Mouse (Mus musculus): ENCODE data around the gene Trim30c.
"Not testable (repeated sequence)": the region's sequence is repeated elsewhere in the genome, so short reads cannot be mapped to it uniquely, and the experiment has no call there.

Trim30c gene

DNA sequence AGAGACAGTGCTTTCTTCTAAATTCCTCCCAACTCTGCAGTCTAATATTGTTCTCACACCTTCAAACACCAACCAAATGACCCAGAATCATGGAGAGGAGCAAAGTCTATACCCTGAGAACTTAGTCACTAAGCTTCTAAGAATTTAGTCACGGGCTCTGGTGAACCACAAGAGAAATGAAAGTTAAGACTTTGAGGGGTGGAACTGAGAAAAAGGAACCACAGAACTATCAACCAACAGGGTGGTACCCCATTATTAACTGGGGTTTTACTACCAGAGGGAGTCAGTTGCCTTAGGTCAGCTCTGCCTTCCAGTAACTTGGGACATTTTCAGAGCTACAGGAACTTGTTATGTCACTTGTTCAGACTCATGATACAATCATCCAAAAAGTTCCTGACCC lies at the start of gene Trim30c:
Trim30c (minus strand) TSS at position 140 of the 400 bp plus-strand sequence.
- DNase-seq (ENCODE audit: low read depth, low spot score): no peak

DNA sequence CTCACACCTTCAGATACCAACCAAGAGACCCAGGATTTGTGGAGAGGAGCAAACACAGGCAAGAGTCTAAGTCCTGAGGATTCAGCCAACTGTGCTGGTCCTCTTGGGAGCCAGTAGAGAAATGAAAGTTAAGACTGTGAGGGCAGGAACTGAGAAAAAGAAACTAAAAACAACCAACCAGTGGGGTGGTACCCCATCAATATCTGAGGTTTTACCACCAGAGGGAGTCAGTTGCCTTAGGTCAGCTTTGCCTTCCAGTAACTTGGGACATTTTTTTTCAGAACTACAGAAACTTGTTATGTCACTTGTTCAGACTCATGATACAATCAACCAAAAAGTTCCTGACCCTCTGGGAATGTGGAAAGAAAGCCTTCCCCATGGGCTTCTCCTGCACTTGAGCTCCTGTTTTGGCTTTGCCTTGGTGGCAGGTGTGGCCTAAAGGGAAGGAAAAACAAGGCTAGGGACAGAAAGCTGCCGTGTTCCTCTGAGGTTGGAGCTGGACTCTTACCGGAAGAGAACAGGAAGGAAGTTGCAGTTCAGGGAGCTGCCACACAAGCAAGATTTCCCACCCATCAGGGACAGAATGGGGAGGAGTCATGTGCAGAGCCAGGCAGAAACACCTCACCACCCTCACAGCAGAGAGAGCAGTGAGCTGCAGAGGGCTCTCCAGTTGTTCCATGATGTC lies 45.5 kb upstream of the Trim30c start:
- DNase-seq (ENCODE audit: low read depth, low spot score): no peak

DNA sequence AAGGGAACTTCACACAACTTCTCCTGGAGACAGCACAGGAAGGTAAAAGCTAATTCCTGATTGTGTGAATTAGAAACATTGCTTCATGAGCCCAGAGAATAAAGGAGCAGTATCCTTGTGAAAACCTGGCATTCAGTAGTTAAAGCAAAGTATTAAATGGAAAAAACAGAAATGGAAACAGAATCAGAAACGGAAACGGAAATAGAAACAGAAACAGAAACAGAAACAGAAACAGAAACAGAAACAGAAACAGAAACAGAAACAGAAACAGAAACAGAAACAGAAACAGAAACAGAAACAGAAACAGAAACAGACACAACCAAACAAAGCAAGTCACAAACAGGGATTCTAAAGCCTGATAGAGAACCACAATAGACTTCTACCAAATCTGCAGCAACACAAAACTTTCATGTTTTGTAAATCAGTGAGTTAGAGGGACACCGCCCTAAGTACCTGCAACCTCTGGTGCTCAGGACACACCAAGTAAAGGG lies 3.9 kb upstream of the Trim30c start:
- no peak for DNase-seq (ENCODE audit: low read depth, low spot score)

DNA sequence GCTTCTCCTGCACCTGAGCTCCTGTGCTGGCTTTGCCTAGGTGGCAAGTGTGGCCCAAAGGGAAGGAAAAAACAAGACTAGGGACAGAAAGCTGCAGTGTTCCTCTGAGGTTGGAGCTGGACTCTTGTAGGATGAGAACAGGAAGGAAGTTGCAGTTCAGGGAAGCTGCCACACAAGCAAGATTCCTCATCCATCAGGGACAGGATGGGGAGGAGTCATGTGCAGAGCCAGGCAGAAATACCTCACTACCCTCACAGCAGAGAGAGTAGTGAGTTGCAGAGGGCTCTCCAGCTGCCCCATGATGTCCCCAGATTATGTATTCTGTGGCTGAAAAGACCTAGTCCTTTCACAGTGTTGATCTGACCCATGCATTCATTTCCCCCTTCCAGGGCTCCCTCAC lies 503 bp upstream of the Trim30c start:
- no peak for DNase-seq (ENCODE audit: low read depth, low spot score)

DNA sequence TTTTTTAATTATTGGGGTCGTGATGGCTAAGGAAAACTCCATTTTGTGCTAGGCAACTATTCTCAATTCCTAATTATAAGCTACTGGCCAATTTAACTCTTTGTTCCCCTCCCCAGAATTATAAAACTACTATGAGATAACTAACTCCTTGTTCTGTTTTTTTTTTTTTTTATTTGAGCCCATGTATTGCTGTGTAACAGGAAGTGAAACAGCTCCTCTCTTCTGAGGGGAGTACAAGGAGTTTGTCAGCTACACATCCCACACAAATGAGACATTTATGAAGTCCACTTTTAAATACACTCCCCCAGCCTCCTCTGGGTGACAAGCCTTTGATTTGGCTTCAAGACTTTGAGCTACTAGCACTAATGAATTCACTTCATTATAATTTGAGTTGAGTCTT lies 2.1 kb downstream of the Trim30c start:
- no peak for DNase-seq (ENCODE audit: low read depth, low spot score)

DNA sequence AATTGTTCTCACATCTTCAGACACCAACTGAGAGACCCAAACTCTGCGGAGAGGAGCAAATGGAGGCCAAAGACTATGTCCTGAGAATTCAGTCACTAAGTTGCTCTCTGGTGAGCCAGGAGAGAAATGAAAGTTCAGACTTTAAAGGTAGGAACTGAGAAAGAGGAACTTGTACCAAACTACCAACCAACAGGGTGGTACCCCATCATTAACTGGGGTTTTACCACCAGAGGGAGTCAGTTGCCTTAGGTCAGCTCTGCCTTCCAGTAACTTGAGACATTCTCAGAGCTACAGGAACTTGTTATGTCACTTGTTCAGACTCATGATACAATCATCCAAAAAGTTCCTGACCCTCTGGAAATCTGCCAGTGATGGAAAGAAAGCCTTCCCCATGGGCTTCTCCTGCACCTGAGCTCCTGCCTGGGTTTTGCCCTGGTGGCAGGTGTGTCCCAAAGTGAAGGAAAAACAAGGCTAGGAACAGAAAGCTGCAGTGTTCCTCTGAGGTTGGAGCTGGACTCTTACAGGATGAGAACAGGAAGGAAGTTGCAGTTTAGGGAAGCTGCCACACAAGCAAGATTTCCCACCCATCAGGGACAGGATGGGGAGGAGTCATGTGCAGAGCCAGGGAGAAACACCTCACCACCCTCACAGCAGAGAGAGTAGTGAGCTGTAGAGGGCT lies 30.8 kb downstream of the Trim30c start, which contains the start of gene Trim30b:
Trim30b (minus strand) TSS at position 149 of the 679 bp plus-strand sequence.
- DNase-seq (ENCODE audit: low read depth, low spot score): no peak

DNA sequence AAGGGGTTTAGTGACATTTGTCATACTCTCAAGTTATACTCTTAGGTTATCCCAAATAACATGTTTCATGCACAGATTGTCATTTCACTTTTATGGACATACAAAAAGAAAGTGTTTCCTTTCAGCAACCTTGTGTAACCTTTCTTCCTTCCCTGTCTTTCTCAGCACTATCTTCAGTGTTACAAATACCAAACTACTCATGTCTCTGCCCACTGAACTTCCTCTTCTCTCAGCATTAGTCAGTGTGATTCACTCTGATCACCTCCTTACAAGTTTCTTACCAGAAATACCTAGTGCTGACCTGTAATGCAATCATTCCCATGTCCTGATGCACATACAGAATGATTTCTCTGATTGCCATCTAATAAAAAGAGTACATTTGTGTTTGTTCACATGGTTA lies 34.3 kb downstream of the Trim30c start:
- DNase-seq (ENCODE audit: low read depth, low spot score): no peak

DNA sequence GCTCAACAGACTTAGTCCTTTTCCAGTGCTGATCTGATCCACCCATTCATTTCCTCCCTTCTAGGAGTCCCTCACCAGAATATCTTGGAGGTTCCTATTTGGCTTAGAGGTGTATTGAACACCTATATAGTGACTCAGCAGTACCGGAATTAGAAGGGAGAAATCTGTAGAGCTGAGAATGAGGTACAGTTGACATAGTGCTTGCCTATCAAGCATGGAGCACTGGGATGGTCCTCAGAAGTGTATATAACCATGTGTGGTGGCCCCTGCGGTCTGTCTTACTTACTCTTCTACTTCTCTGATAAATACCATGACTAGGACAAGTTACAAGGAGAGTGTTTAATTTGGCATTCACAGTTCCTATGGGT lies 47.1 kb downstream of the Trim30c start:
- no peak for DNase-seq (ENCODE audit: low read depth, low spot score)

DNA sequence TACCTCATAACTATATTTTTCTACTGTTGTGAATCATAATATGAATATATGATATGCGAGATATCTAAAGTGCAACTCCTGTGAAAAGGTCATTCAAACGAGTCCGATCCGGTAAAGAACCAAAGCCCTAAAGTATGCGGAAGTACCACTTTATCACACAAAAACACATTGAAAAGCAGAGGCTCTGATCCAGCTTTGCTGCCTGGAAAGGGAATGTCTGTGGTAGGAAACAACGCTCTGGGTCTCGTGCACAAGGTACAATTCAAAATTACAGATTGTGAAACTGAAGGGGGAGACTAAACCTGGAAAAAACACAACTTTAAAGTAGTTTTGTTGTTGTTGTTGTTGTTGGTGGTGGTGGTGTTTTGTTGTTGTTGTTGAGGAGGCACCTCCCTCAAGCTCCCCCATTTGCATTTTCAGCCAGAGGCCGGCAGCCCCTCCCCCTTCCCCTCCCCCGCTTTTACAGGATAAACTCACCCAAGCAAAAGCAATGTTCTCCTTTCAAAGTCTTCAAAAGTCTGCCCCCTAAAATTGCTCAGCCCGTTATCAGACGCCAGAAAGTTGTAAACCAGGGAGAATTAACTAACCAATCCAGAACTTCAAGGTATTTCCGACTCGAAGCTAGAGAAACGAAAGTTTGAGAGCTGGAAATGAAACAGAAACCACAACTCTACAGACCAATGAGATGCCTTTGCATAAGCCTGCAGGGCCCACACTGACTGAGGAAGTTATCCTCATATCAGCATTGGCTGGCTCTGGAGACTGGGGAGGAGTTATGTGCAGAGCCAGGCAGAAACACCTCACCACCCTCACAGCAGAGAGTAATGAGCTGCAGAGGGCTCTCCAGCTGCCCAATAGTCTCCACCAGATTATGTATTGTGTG lies 47.7 kb downstream of the Trim30c start, which contains the start of gene Trim12c:
Trim12c (minus strand) TSS at position 646 of the 883 bp plus-strand sequence.
- peak; percentile 6 for DNase-seq (ENCODE audit: low read depth, low spot score)

DNA sequence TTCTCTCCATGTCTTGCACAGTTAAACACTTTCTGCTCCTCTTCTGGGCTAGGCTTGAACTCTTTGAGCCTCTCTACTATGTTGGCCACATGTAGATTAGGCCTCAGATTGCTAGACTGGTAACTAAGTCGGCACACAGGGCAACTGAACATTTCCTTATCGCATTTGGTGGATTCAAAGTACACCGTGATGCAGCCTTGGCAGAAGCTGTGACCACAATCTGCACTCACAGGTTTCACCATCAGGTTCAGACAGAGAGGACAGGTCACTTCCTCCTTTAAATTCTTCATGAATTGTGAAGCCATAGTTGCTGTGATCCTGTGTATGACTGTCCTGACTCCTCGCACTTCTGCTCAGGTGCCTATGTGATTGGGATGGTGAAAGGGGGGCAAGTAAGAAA lies 52.6 kb downstream of the Trim30c start:
- not testable (repeated sequence) for DNase-seq (ENCODE audit: low read depth, low spot score)

DNA sequence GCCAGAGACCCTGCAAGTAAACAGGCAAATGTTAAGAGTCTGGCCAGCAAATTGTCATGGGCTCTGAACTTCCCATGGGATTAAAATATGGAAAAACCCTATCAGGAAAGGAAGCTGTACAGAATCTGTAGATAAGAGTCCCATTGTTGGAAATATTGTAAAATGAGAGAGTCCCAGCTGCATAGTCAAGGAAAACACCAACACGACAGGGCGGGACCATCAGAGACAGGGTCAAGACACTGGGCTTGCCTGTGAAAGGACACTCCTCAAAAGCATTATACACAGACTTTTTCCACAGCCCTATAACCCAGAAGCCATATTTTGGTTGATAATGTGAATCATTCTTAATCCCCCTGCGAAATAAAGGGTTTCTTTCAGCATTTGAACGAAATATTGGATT lies 59.9 kb downstream of the Trim30c start:
- not testable (repeated sequence) for DNase-seq (ENCODE audit: low read depth, low spot score)

DNA sequence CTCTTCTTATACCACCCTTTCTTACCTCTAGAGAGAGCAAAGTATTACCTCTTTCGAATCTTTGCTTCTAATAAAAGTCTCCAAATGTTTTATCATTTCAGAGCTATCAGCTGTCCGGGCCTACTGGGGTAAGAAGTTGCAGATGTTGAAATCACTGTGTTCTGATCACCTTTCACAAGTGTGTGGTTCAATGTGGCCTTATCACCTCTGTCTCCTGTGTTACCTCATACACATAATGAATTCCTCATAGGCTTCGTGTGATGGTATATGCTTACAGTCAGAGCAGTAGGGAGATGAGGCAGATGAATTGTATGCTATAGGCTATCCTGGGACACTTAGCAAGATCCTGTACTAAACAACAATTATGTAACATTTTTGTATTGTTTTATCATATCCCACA lies 65.1 kb downstream of the Trim30c start:
- not testable (repeated sequence) for DNase-seq (ENCODE audit: low read depth, low spot score)

Data from telencephalon, adult 2 months (tissue).